Mouse (Mus musculus): ENCODE data around the gene Ppard. TPM values are rescaled to one million over a fixed set of nuclear protein-coding genes. Genes with fewer than 3 reads are reported as not detected.

Ppard gene
- polyA plus RNA-seq, 1 experiment from 2014 or later: 1.2 TPM

GRCm38 (mm10) chr17:28204052-28204720 lies 28.3 kb upstream of the Ppard start:
- Histone ChIP-seq H3K36me3 (ENCODE audit: control insufficient read depth, insufficient read depth, low read length) (peaks cover 53% of the 10 kb centered on the region), H3K4me2 (ENCODE audit: low read length) (no peak overlapping the region), H3K4me3 (replicated peaks; ENCODE audit: low read depth, low read length) (no peak overlapping the region), H3K4me1 (ENCODE audit: control insufficient read depth, insufficient read depth, low read length) (no peaks in the 10 kb centered on the region), H3K9ac (replicated peaks; ENCODE audit: low read length) (no peak overlapping the region), H3K27me3 (ENCODE audit: control insufficient read depth, insufficient read depth, low read length) (no peaks in the 10 kb centered on the region), H3K27ac (replicated peaks; ENCODE audit: low read depth, low read length) (no peak overlapping the region), H3K9me3 (ENCODE audit: control insufficient read depth, low read length) (no peaks in the 10 kb centered on the region)
- 33% methylated on average over 14 of the region's 14 CpGs for WGBS
- ATAC-seq (ENCODE audit: low FRiP score, low TSS enrichment) (no peak), DNase-seq (peak; percentile 80)

- Histone ChIP-seq H3K4me2 (ENCODE audit: low read length) (no peak overlapping the region), H3K27me3 (ENCODE audit: control insufficient read depth, insufficient read depth, low read length) (no peaks in the 10 kb centered on the region), H3K36me3 (ENCODE audit: control insufficient read depth, insufficient read depth, low read length) (peaks cover 40% of the 10 kb centered on the region), H3K4me1 (ENCODE audit: control insufficient read depth, insufficient read depth, low read length) (no peaks in the 10 kb centered on the region), H3K4me3 (replicated peaks; ENCODE audit: low read depth, low read length) (no peak overlapping the region), H3K9ac (replicated peaks; ENCODE audit: low read length) (no peak overlapping the region), H3K9me3 (ENCODE audit: control insufficient read depth, low read length) (no peaks in the 10 kb centered on the region), H3K27ac (replicated peaks; ENCODE audit: low read depth, low read length) (no peak overlapping the region)
- 91% methylated on average over 8 of the region's 8 CpGs for WGBS
- ATAC-seq (ENCODE audit: low FRiP score, low TSS enrichment) (no peak), DNase-seq (no peak)
These were observed 27.1 kb upstream of the Ppard start for GRCm38 (mm10) chr17:28205443-28205842.

- WGBS: 78% methylated on average over 8 of the region's 8 CpGs
- no peak for ATAC-seq (ENCODE audit: low FRiP score, low TSS enrichment)
- no peaks in the 10 kb centered on the region for H3K4me1 ChIP-seq (ENCODE audit: control insufficient read depth, insufficient read depth, low read length)
- DNase-seq: no peak
- H3K4me3 ChIP-seq (replicated peaks; ENCODE audit: low read depth, low read length): no peak overlapping the region
- peaks cover 24% of the 10 kb centered on the region for H3K36me3 ChIP-seq (ENCODE audit: control insufficient read depth, insufficient read depth, low read length)
- peak overlapping the region; percentile 20; the same call in 1 of the 2 replicates for H3K27ac ChIP-seq (replicated peaks; ENCODE audit: low read depth, low read length)
- H3K9me3 ChIP-seq (ENCODE audit: control insufficient read depth, low read length): no peaks in the 10 kb centered on the region
- no peak overlapping the region for H3K4me2 ChIP-seq (ENCODE audit: low read length)
- H3K27me3 ChIP-seq (ENCODE audit: control insufficient read depth, insufficient read depth, low read length): no peaks in the 10 kb centered on the region
- H3K9ac ChIP-seq (replicated peaks; ENCODE audit: low read length): peak overlapping the region; percentile 23; the same call in 1 of the 2 replicates
These were observed 25.4 kb upstream of the Ppard start for GRCm38 (mm10) chr17:28207092-28207491.

DNA sequence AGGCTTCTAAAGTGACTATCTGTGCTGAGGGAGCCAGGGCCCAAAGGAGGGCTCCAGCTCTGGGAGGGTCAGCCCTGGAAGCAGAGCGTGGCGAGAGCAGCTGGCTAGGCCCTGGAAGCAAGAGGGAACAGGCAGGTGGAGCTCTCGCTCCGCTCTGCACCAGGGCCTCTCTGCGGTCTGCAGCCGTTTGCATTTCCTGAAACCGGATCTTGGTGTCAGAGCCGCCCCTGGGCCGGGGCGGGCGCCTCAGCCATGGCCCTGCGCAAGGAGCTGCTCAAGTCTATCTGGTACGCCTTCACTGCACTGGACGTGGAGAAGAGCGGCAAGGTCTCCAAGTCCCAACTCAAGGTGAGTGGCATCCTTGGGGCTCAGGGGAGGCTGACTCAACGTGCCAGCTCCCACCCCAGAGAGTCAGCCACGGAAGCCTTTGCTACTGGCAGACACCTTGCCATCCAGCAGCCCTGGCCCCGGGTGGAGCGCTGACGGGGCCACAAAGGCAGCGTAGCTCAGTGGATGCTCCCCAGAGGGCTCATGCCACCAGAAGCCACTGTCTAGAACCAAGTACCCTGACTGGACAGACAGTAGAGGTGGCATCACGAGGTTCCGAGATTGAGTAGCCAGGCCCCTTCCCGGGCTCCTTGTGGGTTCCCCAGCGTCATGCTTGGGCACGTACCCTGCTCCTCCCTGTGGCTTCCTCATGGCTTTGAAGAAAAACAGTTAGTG lies 24.7 kb upstream of the Ppard start, which contains the start of gene Def6:
Def6 (plus strand) TSS at position 188 of the 723 bp plus-strand sequence.
- Histone ChIP-seq H3K4me3 (replicated peaks; ENCODE audit: low read depth, low read length) (peak within 1 kb of the TSS; percentile 10; the same call in 1 of the 2 replicates), H3K36me3 (ENCODE audit: control insufficient read depth, insufficient read depth, low read length) (peaks cover 17% of the 10 kb centered on the region), H3K9ac (replicated peaks; ENCODE audit: low read length) (peak within 1 kb of the TSS; percentile 23; the same call in 1 of the 2 replicates), H3K9me3 (ENCODE audit: control insufficient read depth, low read length) (no peaks in the 10 kb centered on the region), H3K4me1 (ENCODE audit: control insufficient read depth, insufficient read depth, low read length) (no peaks in the 10 kb centered on the region), H3K4me2 (ENCODE audit: low read length) (peak within 1 kb of the TSS; percentile 35), H3K27ac (replicated peaks; ENCODE audit: low read depth, low read length) (peak within 1 kb of the TSS; percentile 20; the same call in 1 of the 2 replicates), H3K27me3 (ENCODE audit: control insufficient read depth, insufficient read depth, low read length) (no peaks in the 10 kb centered on the region)
- peak; percentile 67 for DNase-seq
- ATAC-seq (ENCODE audit: low FRiP score, low TSS enrichment): no peak
- WGBS: 25% methylated on average over 26 of the region's 26 CpGs

GRCm38 (mm10) chr17:28208314-28208612 lies 24.2 kb upstream of the Ppard start:
- peak overlapping the region; percentile 35; the same call in 1 of the 2 replicates for H3K4me2 ChIP-seq (ENCODE audit: low read length)
- 83% methylated on average over 8 of the region's 8 CpGs for WGBS

GRCm38 (mm10) chr17:28209457-28210110 lies 22.9 kb upstream of the Ppard start:
- Histone ChIP-seq H3K4me3 (replicated peaks; ENCODE audit: low read depth, low read length) (no peak overlapping the region), H3K27ac (replicated peaks; ENCODE audit: low read depth, low read length) (no peak overlapping the region), H3K4me1 (ENCODE audit: control insufficient read depth, insufficient read depth, low read length) (no peaks in the 10 kb centered on the region), H3K9ac (replicated peaks; ENCODE audit: low read length) (no peak overlapping the region), H3K4me2 (ENCODE audit: low read length) (no peak overlapping the region), H3K36me3 (ENCODE audit: control insufficient read depth, insufficient read depth, low read length) (peaks cover 11% of the 10 kb centered on the region; the same call in 1 of the 2 replicates), H3K27me3 (ENCODE audit: control insufficient read depth, insufficient read depth, low read length) (no peaks in the 10 kb centered on the region), H3K9me3 (ENCODE audit: control insufficient read depth, low read length) (no peaks in the 10 kb centered on the region)
- no peak for ATAC-seq (ENCODE audit: low FRiP score, low TSS enrichment)
- DNase-seq: no peak
- 79% methylated on average over 4 of the region's 4 CpGs for WGBS

More at GRCm38 (mm10) chr17:28208314-28208612, 24.2 kb upstream of the Ppard start:
- no peak for ATAC-seq (ENCODE audit: low FRiP score, low TSS enrichment)
- Histone ChIP-seq H3K9me3 (ENCODE audit: control insufficient read depth, low read length) (no peaks in the 10 kb centered on the region), H3K27ac (replicated peaks; ENCODE audit: low read depth, low read length) (no peak overlapping the region), H3K4me1 (ENCODE audit: control insufficient read depth, insufficient read depth, low read length) (no peaks in the 10 kb centered on the region), H3K9ac (replicated peaks; ENCODE audit: low read length) (no peak overlapping the region), H3K4me3 (replicated peaks; ENCODE audit: low read depth, low read length) (no peak overlapping the region), H3K27me3 (ENCODE audit: control insufficient read depth, insufficient read depth, low read length) (no peaks in the 10 kb centered on the region), H3K36me3 (ENCODE audit: control insufficient read depth, insufficient read depth, low read length) (peaks cover 12% of the 10 kb centered on the region; the same call in 1 of the 2 replicates)
- DNase-seq: no peak

DNA sequence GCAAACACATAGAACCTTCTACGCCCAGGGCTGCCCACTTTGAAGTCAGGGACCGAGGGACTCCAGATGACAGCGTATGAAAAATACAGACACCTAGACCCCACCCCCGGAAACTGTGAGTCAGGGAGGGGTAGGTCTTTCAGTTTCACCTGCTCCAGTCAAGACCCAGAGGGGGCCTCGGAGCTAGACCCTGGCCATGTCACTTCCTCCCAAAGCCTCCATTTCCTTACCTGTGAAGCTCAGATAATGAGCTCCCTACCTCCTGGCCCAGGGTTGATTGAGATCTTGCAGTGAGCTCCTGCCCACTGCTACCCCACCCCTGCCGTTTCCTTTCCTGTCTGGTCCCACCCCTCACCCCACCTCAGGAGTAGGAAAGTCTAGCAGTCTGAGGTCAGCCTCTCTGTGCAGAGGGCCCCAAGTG lies 20.6 kb upstream of the Ppard start:
- no peak overlapping the region for H3K9ac ChIP-seq (replicated peaks; ENCODE audit: low read length)
- H3K4me2 ChIP-seq (ENCODE audit: low read length): no peak overlapping the region
- no peaks in the 10 kb centered on the region for H3K36me3 ChIP-seq (ENCODE audit: control insufficient read depth, insufficient read depth, low read length)
- no peak for ATAC-seq (ENCODE audit: low FRiP score, low TSS enrichment)
- no peak overlapping the region for H3K27ac ChIP-seq (replicated peaks; ENCODE audit: low read depth, low read length)
- H3K27me3 ChIP-seq (ENCODE audit: control insufficient read depth, insufficient read depth, low read length): no peaks in the 10 kb centered on the region
- DNase-seq: no peak
- WGBS: 85% methylated on average over 6 of the region's 6 CpGs
- no peak overlapping the region for H3K4me3 ChIP-seq (replicated peaks; ENCODE audit: low read depth, low read length)
- no peaks in the 10 kb centered on the region for H3K4me1 ChIP-seq (ENCODE audit: control insufficient read depth, insufficient read depth, low read length)
- H3K9me3 ChIP-seq (ENCODE audit: control insufficient read depth, low read length): no peaks in the 10 kb centered on the region

- Histone ChIP-seq H3K9ac (replicated peaks; ENCODE audit: low read length) (no peak overlapping the region), H3K27ac (replicated peaks; ENCODE audit: low read depth, low read length) (no peak overlapping the region), H3K36me3 (ENCODE audit: control insufficient read depth, insufficient read depth, low read length) (no peaks in the 10 kb centered on the region), H3K4me3 (replicated peaks; ENCODE audit: low read depth, low read length) (no peak overlapping the region), H3K9me3 (ENCODE audit: control insufficient read depth, low read length) (no peaks in the 10 kb centered on the region), H3K27me3 (ENCODE audit: control insufficient read depth, insufficient read depth, low read length) (no peaks in the 10 kb centered on the region), H3K4me2 (ENCODE audit: low read length) (no peak overlapping the region), H3K4me1 (ENCODE audit: control insufficient read depth, insufficient read depth, low read length) (no peaks in the 10 kb centered on the region)
- 76% methylated on average over 9 of the region's 9 CpGs for WGBS
- ATAC-seq (ENCODE audit: low FRiP score, low TSS enrichment) (no peak), DNase-seq (no peak)
These were observed 20.1 kb upstream of the Ppard start for GRCm38 (mm10) chr17:28212391-28212790.
